Mouse (Mus musculus) CH12.LX (cell line): ENCODE data around the gene Cox14.

Source experiments
- CTCF ChIP-seq, 2 experiments: IDR thresholded peaks in 1 of 2; conservative IDR thresholded peaks in 1 of 2; 2 replicates each; pipeline ENCODE4 v1.5.1; 2011 to 2012; ENCODE audit warnings: low read depth in 2 of 2, low read length in 2 of 2, improper control_type of control experiment in 1 of 2, inconsistent platforms in 1 of 2, mild to moderate bottlenecking in 1 of 2, moderate library complexity in 1 of 2
- ETS1 ChIP-seq: conservative IDR thresholded peaks from 2 replicates; pipeline ENCODE4 v1.6.1; 2012; ENCODE audit warnings: low read depth, mild to moderate bottlenecking, inconsistent platforms, low read length, improper control_type of control experiment, moderate library complexity
- GABPA ChIP-seq: IDR thresholded peaks from 2 replicates; pipeline ENCODE4 v1.6.1; 2012; ENCODE audit warnings: low read depth, low read length, improper control_type of control experiment, inconsistent platforms; ENCODE audit not compliant: insufficient replicate concordance
- NELFE ChIP-seq: IDR thresholded peaks from 2 replicates; pipeline ENCODE4 v1.6.1; 2011; ENCODE audit warnings: low read depth, low read length, improper control_type of control experiment
- POLR2A ChIP-seq: IDR thresholded peaks from 2 replicates; pipeline ENCODE4 v1.6.1; 2011; ENCODE audit warnings: low read depth, mild to moderate bottlenecking, improper control_type of control experiment, low read length
- SMC3 ChIP-seq: IDR thresholded peaks from 2 replicates; pipeline ENCODE4 v1.6.1; 2011; ENCODE audit warnings: low read depth, low read length, improper control_type of control experiment
- TBP ChIP-seq: conservative IDR thresholded peaks from 2 replicates; pipeline ENCODE4 v1.6.1; 2011; ENCODE audit warnings: low read depth, low read length, improper control_type of control experiment
- ZC3H11A ChIP-seq: IDR thresholded peaks from 2 replicates; pipeline ENCODE4 v1.6.1; 2012; ENCODE audit warnings: low read depth, mild to moderate bottlenecking, inconsistent platforms, low read length, improper control_type of control experiment

DNA sequence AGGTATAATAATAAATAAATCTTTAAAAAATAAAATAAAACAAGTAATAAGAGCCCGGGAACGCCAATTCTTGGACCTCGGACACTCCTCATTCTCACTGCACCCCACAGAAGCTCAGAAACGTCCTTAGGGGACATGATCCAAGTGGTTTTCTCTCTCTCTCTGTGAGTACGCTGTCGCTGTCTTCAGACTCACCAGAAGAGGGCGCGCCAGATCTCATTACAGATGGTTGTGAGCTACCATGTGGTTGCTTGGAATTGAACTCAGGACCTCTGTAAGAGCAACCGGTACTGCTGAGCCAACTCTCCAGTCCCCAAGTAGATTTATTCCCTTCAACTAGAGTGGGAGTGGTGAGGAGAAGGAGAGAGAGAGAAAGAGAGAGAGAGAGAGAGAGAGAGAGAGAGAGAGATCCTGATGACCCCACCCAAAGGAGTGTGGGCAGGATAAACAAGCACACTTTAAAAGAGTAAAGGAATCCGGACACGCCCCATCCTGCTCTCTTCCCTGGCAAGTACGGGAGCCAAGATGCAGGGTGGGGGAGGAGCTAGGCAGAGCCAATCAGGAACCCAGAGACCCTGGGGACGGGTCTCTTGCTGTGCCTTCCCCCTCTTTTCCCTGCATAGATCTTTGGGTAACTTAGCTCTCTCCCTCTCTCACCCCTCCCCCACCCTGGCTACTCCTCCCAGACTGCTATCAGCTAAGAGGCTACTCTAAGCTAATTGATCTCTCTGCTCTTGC is 47.2 kb upstream of the Cox14 start:
- peak; percentile 28; the same call in 1 of the 2 replicates for TF ChIP-seq SMC3
- no peak for TF ChIP-seq GABPA
- no peak for TF ChIP-seq POLR2A
- TF ChIP-seq TBP: no peak
- peak; percentile 50 to 69; a peak in 3 of 4 replicates for TF ChIP-seq CTCF (conservative IDR thresholded peaks at IDR 0.05 in 1 of 2, IDR thresholded peaks at IDR 0.05 in 1 of 2; ENCODE audit: low read depth in 2 of 2, low read length in 2 of 2)
- no peak for TF ChIP-seq ZC3H11A
- no peak for TF ChIP-seq ETS1
- TF ChIP-seq NELFE: no peak
